In the genomic region with DNA sequence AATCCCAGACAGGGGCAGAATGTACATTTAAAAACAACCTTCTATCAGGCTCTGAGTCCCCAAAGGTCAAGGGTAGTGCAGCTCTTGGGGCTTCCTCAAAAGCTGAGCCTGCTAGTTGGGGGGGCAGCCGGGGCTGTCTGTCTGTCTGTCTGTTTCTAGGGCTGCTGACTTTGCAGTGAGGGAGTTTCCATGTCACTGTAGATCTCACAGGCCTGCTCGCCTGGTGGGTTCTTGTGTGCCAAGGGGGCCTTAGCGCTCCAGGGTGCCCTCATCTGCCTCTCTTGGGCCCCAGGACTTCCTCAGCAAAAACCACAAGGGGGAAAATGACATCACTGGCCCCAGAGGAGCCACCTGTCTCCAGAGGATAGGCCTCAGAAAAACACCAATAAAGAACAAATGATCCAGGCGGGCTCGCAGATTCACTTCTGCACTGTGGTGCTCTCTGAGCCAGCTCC, we compare ENCODE assay signal across 1 mouse cellular context.
TF ChIP-seq lines count a peak whose summit lies in the region.

No protein-coding gene starts in this region.

TF ChIP-seq in CH12.LX, 34 proteins besides CTCF, POLR2A, EP300 and RAD21 (continued from another document):
- TF ChIP-seq MEF2A (IDR thresholded peaks at IDR 0.05; ENCODE audit: borderline replicate concordance, low read depth, low read length) = peak; percentile 84
- TF ChIP-seq JUN (IDR thresholded peaks at IDR 0.05; ENCODE audit: insufficient read depth, low read depth, low read length) = peak; percentile 81; the same call in 1 of the 2 replicates
- no peak for TF ChIP-seq NELFE (IDR thresholded peaks at IDR 0.05; ENCODE audit: low read depth, low read length)
